Mouse (Mus musculus) adrenal gland, postnatal 10 days (tissue): ENCODE data around the gene Ces1e. TPM values are rescaled to one million over a fixed set of nuclear protein-coding genes. Genes with fewer than 3 reads are reported as not detected.
"Not testable (repeated sequence)": the region's sequence is repeated elsewhere in the genome, so short reads cannot be mapped to it uniquely, and the experiment has no call there.

Experiments used
- DNase-seq: peaks from one replicate; pipeline ENCODE4 v3.0.0; 2021; ENCODE audit warnings: mixed read lengths
- long read RNA-seq, 2 experiments: library from polyadenylated mRNA; stranded (forward); transcript quantifications; one replicate each; pipeline ENCODE4 v2.0.0; 2021
- total RNA-seq, 2 experiments: library from RNA; stranded (reverse); gene quantifications; 2 replicates each; pipeline ENCODE4 v1.2.3; 2021

Ces1e gene
- total RNA-seq, result 1 to 10 TPM; 2.0 to 4.0 TPM
- long read RNA-seq, experiment 1, partial matches to known transcripts, result 1 of 7 reads
- long read RNA-seq, experiment 1, other reads (novel, unspliced or antisense), result 0 of 7 reads
- long read RNA-seq, experiment 2, partial matches to known transcripts, result 1 of 1 reads
- long read RNA-seq, experiment 2, other reads (novel, unspliced or antisense), result 0 of 1 reads

- no peak for DNase-seq
Observed at GRCm38 (mm10) chr8:93229446-93229845, at the start of gene Ces1e. Gene Ces1e (minus strand): TSS chr8:93229619.

- DNase-seq, result no peak
Observed at GRCm38 (mm10) chr8:93278176-93278805, 48.9 kb upstream of the Ces1e start.

- no peak for DNase-seq
Observed at GRCm38 (mm10) chr8:93274609-93275008, 45.2 kb upstream of the Ces1e start.

GRCm38 (mm10) chr8:93273321-93273720 lies 43.9 kb upstream of the Ces1e start:
- DNase-seq, result no peak

GRCm38 (mm10) chr8:93272686-93273085 lies 43.3 kb upstream of the Ces1e start:
- peak; percentile 71 for DNase-seq

GRCm38 (mm10) chr8:93261436-93261835 lies 32.0 kb upstream of the Ces1e start:
- DNase-seq, result peak; percentile 10

- DNase-seq, result no peak
Observed at GRCm38 (mm10) chr8:93252400-93252925, 23.0 kb upstream of the Ces1e start.

GRCm38 (mm10) chr8:93246057-93246456 lies 16.6 kb upstream of the Ces1e start:
- DNase-seq, result no peak

GRCm38 (mm10) chr8:93239884-93240283 lies 10.5 kb upstream of the Ces1e start:
- no peak for DNase-seq

- no peak for DNase-seq
Observed at GRCm38 (mm10) chr8:93235681-93236080, 6.3 kb upstream of the Ces1e start.

GRCm38 (mm10) chr8:93234706-93235105 lies 5.3 kb upstream of the Ces1e start:
- DNase-seq, result peak; percentile 67

- DNase-seq, result peak; percentile 42
Observed at GRCm38 (mm10) chr8:93234068-93234467, 4.6 kb upstream of the Ces1e start.

GRCm38 (mm10) chr8:93228673-93229370 lies 597 bp downstream of the Ces1e start:
- DNase-seq, result no peak

GRCm38 (mm10) chr8:93226471-93226870 lies 2.9 kb downstream of the Ces1e start:
- not testable (repeated sequence) for DNase-seq

- no peak for DNase-seq
Observed at GRCm38 (mm10) chr8:93221896-93222295, 7.5 kb downstream of the Ces1e start.

- no peak for DNase-seq
Observed at GRCm38 (mm10) chr8:93217867-93218266, 11.6 kb downstream of the Ces1e start.

- DNase-seq, result no peak
Observed at GRCm38 (mm10) chr8:93217375-93217774, 12.0 kb downstream of the Ces1e start.

GRCm38 (mm10) chr8:93211091-93211490 lies 18.3 kb downstream of the Ces1e start:
- peak; percentile 29 for DNase-seq

GRCm38 (mm10) chr8:93199146-93199545 lies 30.3 kb downstream of the Ces1e start:
- peak; percentile 10 for DNase-seq

GRCm38 (mm10) chr8:93197685-93198525 lies 31.5 kb downstream of the Ces1e start, which contains the start of gene Ces1d:
Gene Ces1d (minus strand): TSS chr8:93197838.
- DNase-seq, result peak; percentile 65

- peak; percentile 39 for DNase-seq
Observed at GRCm38 (mm10) chr8:93196436-93196835, 33.0 kb downstream of the Ces1e start.

- DNase-seq, result no peak
Observed at GRCm38 (mm10) chr8:93180581-93181129, 48.8 kb downstream of the Ces1e start.
